Mouse (Mus musculus) heart, adult 8-10 months (tissue): Measurements from ENCODE around the gene Ttyh1. TPM values are rescaled to one million over a fixed set of nuclear protein-coding genes. Genes with fewer than 3 reads are reported as not detected.

Source experiments
- DNase-seq: peaks from one replicate; pipeline ENCODE4 v3.0.0; 2022; ENCODE audit warnings: low spot score
- total RNA-seq, 4 experiments: library from RNA; stranded (reverse); gene quantifications; 2 replicates each; pipeline ENCODE4 v1.2.4; 2022

The Ttyh1 gene
- total RNA-seq = 1 to 10 TPM in 2 of 4 experiments, under 1 TPM in 2; 0.79 to 1.7 (median 0.95) TPM

- DNase-seq = no peak
Measured at GRCm38 (mm10) chr7:4119344-4119902, at the start of gene Ttyh1. Ttyh1 (plus strand) TSS chr7:4119408.

DNA sequence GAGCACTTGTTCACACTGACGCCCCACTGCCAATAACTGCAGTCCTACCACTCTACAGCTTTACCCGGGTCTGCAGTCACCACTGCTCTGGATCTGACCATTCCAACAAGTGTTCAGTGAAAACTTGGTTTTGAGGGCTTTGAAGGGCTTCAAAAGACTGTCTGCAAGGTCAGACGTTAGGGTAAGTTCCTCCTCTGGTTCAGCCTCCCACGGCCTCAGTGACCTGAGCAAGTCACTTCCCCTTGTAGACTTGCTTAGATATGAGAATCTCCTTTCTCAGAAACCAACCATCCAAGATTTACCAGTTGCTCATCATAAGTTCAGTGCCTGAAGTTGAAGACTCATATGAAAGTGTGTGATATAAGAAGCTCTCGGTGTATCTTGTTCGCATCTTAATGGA, 48.1 kb upstream of the Ttyh1 start:
- no peak for DNase-seq

DNA sequence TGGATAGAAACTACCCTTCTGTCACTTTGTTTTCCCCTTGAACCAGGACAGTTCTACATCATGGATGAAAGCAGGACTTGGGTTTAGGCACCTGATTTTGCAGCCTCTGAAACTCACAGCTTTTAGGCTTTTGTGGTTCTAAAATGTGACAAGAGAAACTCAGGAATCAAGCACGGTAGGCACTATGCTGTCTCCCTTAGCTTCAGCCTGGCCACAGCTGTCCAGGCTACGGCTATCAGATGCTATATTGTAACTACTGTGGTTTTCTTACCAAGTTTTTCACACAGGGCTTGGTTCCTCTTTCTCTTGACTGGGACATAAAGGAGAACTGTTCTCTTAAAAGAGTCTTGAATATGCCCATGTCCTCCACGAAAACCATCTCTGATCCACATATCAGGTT, 46.1 kb upstream of the Ttyh1 start:
- no peak for DNase-seq

GRCm38 (mm10) chr7:4079511-4079910, 39.7 kb upstream of the Ttyh1 start:
- no peak for DNase-seq

GRCm38 (mm10) chr7:4080552-4080951, 38.7 kb upstream of the Ttyh1 start:
- DNase-seq = peak; percentile 28

- DNase-seq = no peak
Measured at GRCm38 (mm10) chr7:4081706-4082105, 37.5 kb upstream of the Ttyh1 start.

DNA sequence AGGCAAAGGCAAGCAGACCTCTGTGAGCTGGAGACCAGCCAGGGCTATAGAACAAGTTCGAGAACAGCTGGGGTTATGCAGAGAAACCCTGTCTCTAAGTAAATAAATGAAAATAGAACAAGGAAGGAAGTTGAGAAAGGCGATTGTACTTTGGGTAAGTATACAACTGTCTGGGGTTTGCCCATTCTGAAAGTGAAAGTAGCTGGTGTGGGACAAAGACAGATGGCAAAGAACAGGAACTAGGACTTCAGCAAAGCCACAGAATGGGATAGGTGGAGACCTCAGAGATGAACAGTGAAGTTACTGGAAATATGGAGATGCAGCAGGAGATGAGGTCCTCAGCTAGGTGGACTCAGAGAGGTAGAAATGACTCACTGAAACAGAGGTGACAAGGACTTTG, 36.4 kb upstream of the Ttyh1 start:
- DNase-seq = peak; percentile 63

- DNase-seq = no peak
Measured at GRCm38 (mm10) chr7:4084161-4084560, 35.0 kb upstream of the Ttyh1 start.

- no peak for DNase-seq
Measured at GRCm38 (mm10) chr7:4085562-4085961, 33.6 kb upstream of the Ttyh1 start.

GRCm38 (mm10) chr7:4087238-4087895, 31.8 kb upstream of the Ttyh1 start:
- no peak for DNase-seq

- DNase-seq = no peak
Measured at GRCm38 (mm10) chr7:4087896-4088480, 31.2 kb upstream of the Ttyh1 start.

DNA sequence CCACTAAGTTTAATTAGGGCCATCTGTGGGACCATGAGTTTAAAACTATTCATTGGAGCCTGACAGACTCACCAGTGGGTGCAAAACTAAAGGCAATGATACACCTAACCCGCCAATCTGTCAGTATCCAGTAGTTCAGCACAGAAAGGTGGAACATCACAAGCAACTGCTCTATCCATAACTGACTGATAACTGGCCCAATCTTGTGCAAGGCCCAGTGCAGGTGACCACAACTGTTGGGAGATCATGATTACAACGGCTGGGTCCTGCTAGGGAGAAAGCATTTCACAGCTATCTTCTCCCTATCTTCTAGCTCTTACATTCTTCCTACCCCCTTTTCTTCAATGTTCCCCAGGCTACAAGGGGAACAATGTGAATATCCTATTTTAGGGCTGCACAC, 30.5 kb upstream of the Ttyh1 start:
- no peak for DNase-seq

GRCm38 (mm10) chr7:4091170-4091569, 28.0 kb upstream of the Ttyh1 start:
- no peak for DNase-seq

DNA sequence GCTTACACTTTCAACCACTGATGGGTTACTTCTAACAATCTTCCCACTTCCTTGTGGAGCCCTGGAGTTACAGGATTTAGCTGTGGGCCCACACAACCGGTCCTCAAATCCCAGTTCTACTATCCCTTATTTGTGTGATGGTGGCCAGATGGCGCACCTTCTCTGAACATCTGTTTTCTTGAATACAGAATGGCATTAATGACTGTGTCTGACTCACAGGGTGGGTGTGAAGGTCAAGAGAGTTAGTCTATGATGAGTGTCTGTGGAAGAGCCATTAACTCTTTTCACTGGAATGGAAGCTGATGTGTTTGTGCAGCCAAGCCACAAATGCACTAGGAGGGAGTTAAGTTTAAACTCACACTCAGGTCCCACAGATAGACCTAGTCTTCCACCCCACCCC, 20.9 kb upstream of the Ttyh1 start:
- DNase-seq = no peak

DNA sequence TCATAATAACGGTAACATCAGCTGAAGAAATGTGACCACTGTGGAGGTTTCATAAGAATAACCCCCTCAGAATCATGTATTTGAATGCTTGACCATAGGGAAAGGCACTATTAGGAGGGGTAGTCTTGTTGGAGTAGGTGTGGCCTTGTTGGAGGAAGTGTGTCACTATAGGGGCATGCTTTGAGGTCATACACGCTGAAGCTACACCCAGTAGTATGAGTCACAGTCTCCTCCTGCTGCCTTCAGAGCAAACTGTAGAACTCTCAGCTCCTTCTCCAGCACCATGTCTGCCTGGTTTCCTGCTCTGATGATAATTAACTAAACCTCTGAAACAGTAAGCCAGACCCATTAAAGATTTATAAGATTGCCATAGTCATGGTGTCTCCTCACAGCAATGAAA, 20.4 kb upstream of the Ttyh1 start:
- no peak for DNase-seq

DNA sequence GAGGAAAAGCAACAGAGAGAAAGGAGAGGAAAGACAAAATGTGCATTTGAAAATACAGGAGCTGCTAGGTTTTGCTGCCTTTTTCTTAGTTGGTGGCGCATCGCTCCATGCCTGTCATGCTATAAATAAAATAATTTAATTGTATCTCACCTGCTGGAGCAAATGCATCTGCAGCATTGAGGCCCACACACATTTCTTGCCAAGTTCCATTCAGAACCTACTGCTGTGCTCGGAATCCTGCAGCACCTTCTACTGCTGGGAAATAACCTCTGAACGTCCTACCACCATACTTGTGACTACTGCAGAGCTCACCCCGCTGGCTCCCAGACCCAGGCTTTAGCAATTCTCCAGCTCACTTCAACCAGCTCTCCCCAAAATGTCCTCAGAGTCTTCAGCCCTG, 18.1 kb upstream of the Ttyh1 start:
- no peak for DNase-seq

DNA sequence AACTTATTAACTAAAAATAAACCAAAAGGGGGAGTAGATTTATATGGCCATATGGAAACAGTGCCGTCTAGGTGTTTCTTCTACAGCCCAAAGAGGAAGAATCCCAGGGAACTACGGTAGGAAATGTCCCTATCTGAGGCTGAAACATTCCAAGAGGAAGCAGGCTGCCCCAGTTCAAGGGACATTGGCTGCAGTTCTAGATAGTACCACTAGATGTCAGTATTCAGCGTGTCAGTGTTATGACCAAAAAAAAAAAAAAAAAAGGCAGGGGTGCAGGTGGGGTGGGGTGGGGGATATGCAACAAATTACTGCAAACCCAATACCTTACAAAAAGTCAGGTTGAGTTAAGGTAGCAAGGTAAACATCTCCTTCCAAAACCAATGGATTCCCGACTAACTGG, 15.8 kb upstream of the Ttyh1 start:
- DNase-seq = peak; percentile 54

GRCm38 (mm10) chr7:4111766-4112165, 7.4 kb upstream of the Ttyh1 start:
- peak; percentile 30 for DNase-seq

GRCm38 (mm10) chr7:4117050-4117814, 2.0 kb upstream of the Ttyh1 start:
- no peak for DNase-seq

- DNase-seq = no peak
Measured at GRCm38 (mm10) chr7:4119976-4120921, 1.0 kb downstream of the Ttyh1 start.

DNA sequence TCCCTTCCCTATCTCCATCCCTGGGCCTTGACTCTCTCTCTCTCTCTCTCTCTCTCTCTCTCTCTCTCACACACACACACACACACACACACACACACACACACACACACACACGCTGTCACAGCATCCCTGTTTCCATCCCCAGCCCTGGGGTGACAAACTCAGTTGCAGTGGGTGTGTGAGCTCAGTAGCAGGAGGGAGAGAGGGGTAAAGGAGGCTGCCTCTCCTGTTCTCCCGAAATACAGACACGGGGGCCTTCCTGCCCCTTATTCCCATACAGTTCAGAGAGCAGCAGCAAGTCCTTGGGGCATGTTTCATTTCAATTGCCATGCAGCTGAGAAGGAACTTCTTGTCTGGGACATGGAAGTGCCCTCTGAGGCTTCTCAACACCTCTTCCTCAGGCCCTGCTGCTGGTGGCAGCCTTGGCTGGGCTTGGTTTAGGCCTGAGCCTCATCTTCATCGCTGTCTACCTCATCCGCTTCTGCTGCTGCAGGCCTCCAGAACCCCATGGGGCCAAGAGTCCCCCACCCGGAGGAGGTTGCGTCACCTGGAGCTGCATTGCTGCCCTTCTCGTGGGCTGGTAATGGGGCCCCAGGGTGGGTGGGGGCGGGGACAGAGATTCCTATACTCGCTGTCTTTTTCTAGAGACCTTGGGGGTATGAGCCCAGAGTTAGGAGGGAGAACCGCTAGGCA, 3.0 kb downstream of the Ttyh1 start:
- DNase-seq = no peak
